ENCODE assay signal across 8 mouse cellular contexts in the genomic region with DNA sequence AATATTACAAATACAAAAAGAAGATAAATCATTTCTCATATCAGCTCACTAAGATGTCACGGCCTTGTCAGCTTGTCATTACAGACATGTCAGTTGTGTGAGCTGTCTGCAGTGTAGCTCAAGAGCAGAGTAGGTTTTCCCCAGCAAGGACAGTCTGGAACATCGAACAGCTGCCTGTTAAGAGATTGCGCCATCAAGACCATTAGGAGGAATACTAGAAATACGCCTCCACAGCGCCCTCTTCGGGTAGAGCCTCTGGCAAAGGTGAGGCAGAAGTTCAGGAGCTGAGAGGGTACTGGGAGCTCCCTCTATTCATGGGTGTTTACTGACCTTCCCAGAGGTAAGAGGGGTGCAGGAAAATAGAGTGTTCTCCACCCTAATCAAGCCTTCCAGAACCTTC.
A peak's percentile ranks its signal among the peaks of the same experiment; 100 is the strongest.
DNase-seq lines count a peak whose midpoint lies in the region; ATAC-seq lines count a peak whose summit lies in the region.

No protein-coding gene starts in this region.

- intact Hi-C loops in gastrocnemius, postnatal 14 days (cut with DNase I; ENCODE audit: low total_unique reads), result no loop called here
- intact Hi-C loops in heart, postnatal 14 days (cut with DNase I), result no loop called here

- no peak overlapping the region for H3K4me3 ChIP-seq in lung, embryonic 16.5 days (ENCODE audit: low read length)

- peak; percentile 38 for DNase-seq in gastrocnemius, postnatal 14 days
- no peak for DNase-seq in gastrocnemius, postnatal 25 days
- peak; percentile 65 for DNase-seq in 3T3-L1 (ENCODE audit: low read depth, low spot score)
- peak; percentile 72 for DNase-seq in adrenal gland, postnatal 10 days
- peak; percentile 55 to 67 for DNase-seq in heart, postnatal 14 days
- no peak for DNase-seq in thymus, postnatal 14 days

- peak; percentile 65 for ATAC-seq in lung, embryonic 16.5 days (ENCODE audit: low read depth)
- no peak for ATAC-seq in monocyte, adult 5-6 weeks (replicated peaks; ENCODE audit: insufficient number of reproducible peaks, low FRiP score, low TSS enrichment, poor library complexity, severe bottlenecking)

- H3K9ac ChIP-seq in lung, embryonic 16.5 days (ENCODE audit: low read length), result no peak overlapping the region

- no peak overlapping the region for H3K4me2 ChIP-seq in lung, embryonic 16.5 days (ENCODE audit: low read depth, low read length)

- H3K36me3 ChIP-seq in lung, embryonic 16.5 days (ENCODE audit: control insufficient read depth, insufficient read depth, low read length), result no peaks in the 10 kb centered on the region

- no peaks in the 10 kb centered on the region for H3K4me1 ChIP-seq in lung, embryonic 16.5 days (replicated peaks; ENCODE audit: control insufficient read depth, insufficient read depth, low read length)

- no peak overlapping the region for H3K27ac ChIP-seq in lung, embryonic 16.5 days (ENCODE audit: low read length)

- 13% methylated on average over 6 of the region's 6 CpGs for WGBS in lung, embryonic 16.5 days

- no peaks in the 10 kb centered on the region for H3K9me3 ChIP-seq in lung, embryonic 16.5 days (ENCODE audit: control insufficient read depth, low read length)

- H3K27me3 ChIP-seq in lung, embryonic 16.5 days (ENCODE audit: control insufficient read depth, insufficient read depth, low read depth, low read length), result no peaks in the 10 kb centered on the region

Comparison
In these comparisons a context has a peak if more than half of its experiments do, and no peak if none do; other contexts are left out.
1. DNase-seq: peak in gastrocnemius, postnatal 14 days (single experiment), 3T3-L1 (single experiment), adrenal gland, postnatal 10 days (single experiment) and heart, postnatal 14 days (2 of 2); none in gastrocnemius, postnatal 25 days (single experiment) and thymus, postnatal 14 days (single experiment).